Mouse (Mus musculus) embryonic fibroblast, embryonic 13.5 days (primary cell): Measurements from ENCODE around the gene Snapc3.

Source experiments
- CTCF ChIP-seq: IDR thresholded peaks from 2 replicates; pipeline ENCODE4 v1.5.1; 2011; ENCODE audit warnings: mild to moderate bottlenecking, control low read depth, low read length, moderate library complexity, borderline replicate concordance; ENCODE audit not compliant: insufficient read depth
- POLR2A ChIP-seq: IDR thresholded peaks from 2 replicates; pipeline ENCODE4 v1.6.1; 2011; ENCODE audit warnings: low read depth, mild to moderate bottlenecking, control low read depth, low read length, moderate library complexity

- no peak for TF ChIP-seq POLR2A
- no peak for TF ChIP-seq CTCF
Measured at GRCm38 (mm10) chr4:83485250-83485649, 67.7 kb downstream of the Snapc3 start.
